Mouse (Mus musculus): ENCODE results near the gene Epha1. TPM values are rescaled to one million over a fixed set of nuclear protein-coding genes. Genes with fewer than 3 reads are reported as not detected.

Epha1 gene
- total RNA-seq, 4 experiments from 2014 or later = 0.07 to 0.10 TPM; not detected in 2

- DNase-seq (ENCODE audit: low spot score in 2 of 2) = no peak
Measured at GRCm38 (mm10) chr6:42373669-42374430, 782 bp upstream of the Epha1 start.

DNA sequence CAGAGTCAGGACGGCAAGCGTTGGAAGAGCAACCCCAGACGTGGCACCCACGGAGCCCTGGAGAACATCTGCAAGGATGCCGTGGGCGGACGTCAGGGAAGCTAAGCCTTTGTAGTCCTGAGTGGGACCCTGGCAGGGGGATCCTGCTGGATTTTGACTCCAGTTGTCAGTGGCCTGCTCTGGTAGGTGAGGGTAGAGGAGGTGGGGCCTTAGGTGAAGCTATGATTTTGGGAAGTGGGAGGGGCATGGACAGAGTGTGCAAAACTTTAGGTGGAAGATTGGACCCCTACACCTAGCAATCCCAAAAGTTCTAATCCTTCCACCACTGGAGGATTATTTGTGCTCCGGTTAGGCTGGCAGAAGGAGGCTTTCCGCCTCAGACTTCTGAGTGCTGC, 650 bp downstream of the Epha1 start:
- DNase-seq (ENCODE audit: low spot score in 2 of 2) = no peak

GRCm38 (mm10) chr6:42372001-42372400, 1.1 kb downstream of the Epha1 start:
- no peak for DNase-seq (ENCODE audit: low spot score in 2 of 2)

GRCm38 (mm10) chr6:42370630-42371363, 2.3 kb downstream of the Epha1 start:
- DNase-seq (ENCODE audit: low spot score in 2 of 2) = no peak

DNA sequence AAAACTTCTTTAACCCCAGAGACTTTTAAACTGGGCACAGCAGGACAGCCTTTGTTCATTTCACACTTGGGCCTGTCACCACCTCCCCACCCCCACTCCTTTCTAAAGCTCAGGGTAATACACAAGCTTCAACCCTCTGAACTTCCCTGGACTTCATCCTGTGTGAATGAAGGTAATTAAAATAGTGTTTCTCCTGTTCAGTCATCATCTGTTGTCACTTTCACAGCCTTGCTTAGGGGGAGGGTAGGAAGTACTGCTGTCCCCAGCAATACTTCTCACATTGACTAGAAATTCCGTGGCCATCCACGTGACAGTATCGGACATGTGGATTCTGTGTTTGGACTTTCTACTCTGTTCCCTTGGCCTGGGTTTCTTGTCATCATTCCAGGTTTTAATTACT, 3.2 kb downstream of the Epha1 start:
- no peak for DNase-seq (ENCODE audit: low spot score in 2 of 2)

DNA sequence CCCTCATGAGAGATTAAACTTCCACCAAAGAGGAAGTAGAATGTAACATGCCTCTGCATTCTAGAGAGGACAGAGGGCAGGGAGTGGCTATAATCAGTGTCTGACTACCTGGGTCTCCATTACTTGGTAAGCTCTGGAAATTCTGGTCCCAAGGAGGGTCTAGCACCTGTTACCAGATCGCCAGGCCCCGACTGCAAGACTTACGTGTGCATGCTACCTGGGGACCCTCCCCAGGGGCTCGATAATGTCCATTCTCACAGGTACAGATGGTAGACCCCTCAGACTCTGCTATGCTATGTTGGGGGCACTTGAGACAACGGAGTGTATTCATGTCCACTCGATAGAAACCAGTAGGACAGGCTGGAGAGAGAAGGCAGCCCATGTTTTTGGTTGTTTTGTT, 7.9 kb downstream of the Epha1 start:
- DNase-seq (ENCODE audit: low spot score in 2 of 2) = no peak

- no peak for DNase-seq (ENCODE audit: low spot score in 2 of 2)
Measured at GRCm38 (mm10) chr6:42364607-42365006, 8.5 kb downstream of the Epha1 start.

DNA sequence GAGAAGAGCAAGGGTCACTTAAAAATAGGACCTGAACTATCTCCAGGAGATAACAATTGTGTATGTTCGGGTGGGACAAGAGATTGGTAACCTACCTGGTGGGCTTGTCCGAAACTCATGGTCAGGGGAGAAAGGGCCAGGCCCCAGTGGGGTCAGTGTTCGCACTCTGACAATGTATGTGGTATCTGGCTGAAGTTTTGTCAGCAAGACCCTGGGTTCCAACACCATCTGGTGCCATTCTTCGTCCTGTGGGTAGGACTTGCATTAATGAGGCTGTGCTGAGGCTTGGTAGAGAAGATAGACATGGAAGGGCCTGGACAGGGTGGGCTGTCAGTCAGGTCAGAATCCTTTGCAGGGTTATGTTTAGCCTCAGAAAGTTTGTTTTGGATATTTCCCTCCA, 9.0 kb downstream of the Epha1 start:
- no peak for DNase-seq (ENCODE audit: low spot score in 2 of 2)

DNA sequence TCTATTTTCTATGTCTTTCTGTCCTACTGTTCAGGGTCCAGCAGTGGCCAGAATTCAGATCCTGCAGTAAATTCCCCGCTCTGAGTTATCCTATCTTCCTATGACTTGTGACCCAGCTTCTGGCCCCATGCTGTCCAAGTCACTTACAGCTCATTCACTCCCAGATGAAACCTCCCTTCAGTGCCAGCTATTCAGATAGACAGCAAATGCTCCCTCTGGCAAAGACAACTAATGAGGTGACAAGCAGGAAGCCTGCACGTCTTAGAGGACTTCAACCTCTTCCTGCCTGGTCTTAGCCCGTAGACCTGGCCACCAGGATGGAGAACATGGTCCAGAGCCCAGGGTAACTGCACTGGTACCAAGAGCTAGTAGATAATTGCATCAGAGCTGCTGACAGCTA, 10.1 kb downstream of the Epha1 start:
- DNase-seq (ENCODE audit: low spot score in 2 of 2) = no peak

DNA sequence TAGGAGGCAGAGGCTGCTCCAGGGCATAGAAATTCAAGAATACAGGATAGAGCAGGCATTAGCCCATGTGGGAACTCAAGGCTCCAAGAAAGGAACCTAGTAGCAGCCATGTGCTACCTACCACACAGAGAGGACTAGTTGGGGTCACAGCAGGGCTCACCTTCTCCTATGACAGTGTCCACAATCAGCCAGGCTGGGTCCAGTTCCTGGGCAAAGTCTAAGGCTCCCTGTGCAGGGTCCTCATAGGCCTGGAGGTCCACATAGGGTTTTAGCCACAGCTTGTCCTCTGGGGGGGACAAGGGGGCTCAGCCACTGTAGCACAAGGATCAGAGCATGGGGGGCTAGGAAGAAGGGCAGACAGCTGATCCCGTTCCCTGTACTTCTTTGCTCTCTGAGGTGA, 10.6 kb downstream of the Epha1 start:
- no peak for DNase-seq (ENCODE audit: low spot score in 2 of 2)

DNA sequence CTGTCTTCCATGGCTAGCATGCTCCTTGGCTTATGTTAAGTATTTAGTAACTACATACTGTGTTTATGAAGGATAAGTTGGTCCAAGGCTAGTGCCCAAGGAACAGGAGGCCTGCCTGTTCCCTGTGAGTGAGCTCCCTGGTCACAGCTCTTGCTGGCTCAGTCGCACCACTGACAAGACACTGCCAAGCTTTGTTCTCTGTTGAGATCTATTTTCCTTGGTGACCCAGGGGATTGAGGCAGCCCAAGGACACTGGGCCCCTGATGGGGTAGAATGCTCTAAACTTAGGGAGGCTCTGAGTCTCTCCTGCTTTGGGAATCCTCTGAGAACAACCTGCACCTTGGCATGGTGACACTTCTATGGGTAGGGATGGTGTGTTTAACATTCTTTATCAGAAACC, 11.0 kb downstream of the Epha1 start:
- no peak for DNase-seq (ENCODE audit: low spot score in 2 of 2)

DNA sequence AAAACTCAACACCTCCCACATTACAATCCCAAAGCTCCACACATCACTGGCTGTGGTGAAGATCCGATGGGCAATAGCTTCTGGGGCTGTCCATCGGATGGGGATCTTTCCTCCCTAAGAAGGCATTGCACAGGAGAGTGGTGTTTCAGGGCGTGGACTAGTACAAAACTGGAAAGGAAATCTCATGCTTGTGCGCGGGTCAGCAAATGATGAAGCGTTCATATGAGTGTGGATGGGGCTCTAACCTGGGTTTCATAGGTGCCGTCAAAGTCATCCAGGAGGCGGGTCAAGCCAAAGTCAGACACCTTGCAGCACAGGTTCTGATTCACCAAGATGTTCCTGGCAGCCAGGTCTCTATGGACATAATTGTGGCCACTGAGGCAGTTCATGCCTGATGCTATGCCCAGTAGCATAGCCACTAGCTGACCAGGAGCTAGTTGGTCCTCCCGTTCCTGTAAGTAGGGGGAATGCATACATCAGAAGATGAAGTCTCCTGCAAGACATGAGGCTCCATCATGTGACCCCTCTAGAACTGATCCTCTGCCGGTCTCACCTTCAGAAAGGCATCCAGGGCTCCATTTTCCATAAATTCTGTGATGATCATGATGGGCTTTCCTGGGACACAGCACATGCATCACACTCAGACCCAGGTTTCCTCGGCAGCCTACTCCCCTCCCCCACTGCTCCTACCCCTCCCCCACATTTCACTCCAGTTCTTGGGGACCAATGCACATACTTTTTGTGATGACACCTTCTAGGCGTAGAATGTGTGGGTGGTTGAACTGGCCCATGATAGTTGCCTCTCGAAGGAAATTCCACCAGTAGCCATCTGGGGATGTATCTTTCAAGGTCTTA, 11.8 kb downstream of the Epha1 start:
- no peak for DNase-seq (ENCODE audit: low spot score in 2 of 2)

DNA sequence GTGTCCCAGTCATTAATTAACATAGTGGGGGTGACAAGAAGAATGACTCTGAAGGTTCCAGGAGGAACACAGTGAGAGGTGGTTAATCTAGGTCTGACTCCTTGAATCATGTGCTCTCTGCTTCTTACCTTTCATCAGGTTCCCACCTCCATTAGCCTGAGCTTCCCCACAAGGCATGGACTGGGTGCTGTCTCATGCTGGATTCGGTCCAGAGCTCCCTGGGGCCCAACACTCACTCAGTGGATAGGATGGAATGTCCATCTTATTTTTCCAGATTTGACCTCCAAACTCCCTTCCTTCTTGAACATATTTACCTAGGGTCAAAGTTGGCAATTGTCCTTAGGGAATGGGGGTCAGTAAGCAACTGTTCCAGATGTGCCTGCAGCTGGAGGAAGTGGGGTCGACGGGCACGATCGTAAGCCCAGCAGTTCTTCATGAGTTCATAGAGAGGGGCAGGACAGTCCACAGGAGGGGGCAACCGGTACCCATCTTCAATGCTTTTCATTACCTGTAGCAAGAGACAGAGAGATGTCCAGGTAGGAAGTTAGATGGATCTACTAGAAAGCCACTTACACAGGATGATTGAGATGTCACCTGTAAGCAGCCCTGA, 12.7 kb downstream of the Epha1 start:
- DNase-seq (ENCODE audit: low spot score in 2 of 2) = no peak

GRCm38 (mm10) chr6:42359364-42360147, 13.5 kb downstream of the Epha1 start:
- no peak for DNase-seq (ENCODE audit: low spot score in 2 of 2)

DNA sequence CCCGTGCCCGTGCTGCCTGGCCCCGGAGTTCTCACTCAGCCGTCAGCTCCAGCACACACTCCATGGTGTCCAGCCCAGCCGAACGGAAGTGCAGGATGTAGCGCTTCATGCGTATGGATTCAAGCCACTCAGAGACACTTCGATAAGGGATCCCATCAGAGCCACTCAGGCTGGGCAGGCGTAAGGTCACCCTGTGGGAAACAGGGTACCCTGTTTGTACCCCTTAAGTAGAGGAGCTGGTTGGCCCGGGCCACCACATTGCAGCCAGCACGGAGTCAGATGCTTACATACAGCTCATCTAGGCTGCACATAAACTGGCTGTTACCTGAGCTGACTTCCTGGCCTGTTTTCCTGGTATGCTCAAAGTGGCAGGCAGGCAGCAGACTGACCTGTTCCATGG, 14.2 kb downstream of the Epha1 start:
- DNase-seq (ENCODE audit: low spot score in 2 of 2) = no peak

GRCm38 (mm10) chr6:42357901-42358300, 15.2 kb downstream of the Epha1 start:
- DNase-seq (ENCODE audit: low spot score in 2 of 2) = no peak

DNA sequence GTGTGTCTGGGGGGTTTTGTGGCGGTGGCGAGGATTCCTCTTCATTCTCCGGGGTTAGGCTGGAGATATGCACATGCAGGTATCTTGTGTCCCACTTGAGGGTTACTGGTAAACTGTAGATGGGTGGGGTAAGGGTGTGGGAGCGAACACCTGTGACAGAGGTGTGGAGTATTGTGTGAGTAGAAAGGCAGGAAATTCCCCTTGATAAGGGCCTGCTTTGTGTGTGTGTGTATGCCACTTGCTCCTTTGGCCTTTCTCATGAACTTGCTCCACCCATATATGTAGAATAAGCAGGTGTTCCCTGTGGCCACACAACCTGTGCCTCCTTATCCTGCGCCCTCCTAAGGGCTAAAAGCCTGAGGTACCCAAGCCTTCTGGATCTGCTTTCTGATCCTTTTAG, 16.2 kb downstream of the Epha1 start:
- no peak for DNase-seq (ENCODE audit: low spot score in 2 of 2)

- DNase-seq (ENCODE audit: low spot score in 2 of 2) = no peak
Measured at GRCm38 (mm10) chr6:42355794-42356600, 17.1 kb downstream of the Epha1 start.

DNA sequence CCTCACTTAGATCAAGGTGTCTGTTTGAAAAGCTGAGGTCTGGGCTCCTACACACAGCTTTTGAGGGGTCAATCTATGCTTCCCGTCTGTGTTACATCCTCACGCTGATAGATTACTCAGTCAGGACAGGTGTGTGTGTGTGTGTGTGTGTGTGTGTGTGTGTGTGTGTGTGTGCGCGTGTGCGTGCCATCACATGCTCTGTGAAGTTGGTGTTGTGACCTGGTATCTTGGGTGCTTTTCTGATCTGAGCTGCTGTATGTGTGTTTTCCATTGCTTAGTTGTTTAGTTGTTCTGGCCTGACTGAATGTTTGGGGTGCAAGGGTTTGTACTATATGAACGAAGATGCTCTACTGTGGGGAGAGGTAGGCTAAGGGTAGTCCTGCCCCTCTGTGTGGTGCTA, 17.7 kb downstream of the Epha1 start:
- DNase-seq (ENCODE audit: low spot score in 2 of 2) = no peak

Data from gastrocnemius, adult 8-10 months (tissue).